Mouse (Mus musculus): ENCODE results near the gene Traf3. TPM values are rescaled to one million over a fixed set of nuclear protein-coding genes. Genes with fewer than 3 reads are reported as not detected.
A peak's percentile ranks its signal among the peaks of the same experiment; 100 is the strongest.

Gene Traf3
- total RNA-seq (2014; fragmentation: Nextera tagmentation) (11.1 and 15.1 TPM in 2 replicates), total RNA-seq (2017) (8.9 and 14.4 TPM in 2 replicates)

GRCm38 (mm10) chr12:111165831-111166591, at the start of gene Traf3:
Gene Traf3, plus strand, starts transcription at chr12:111166370.
- ATAC-seq (replicated peaks; ENCODE audit: low FRiP score, low TSS enrichment, poor library complexity, severe bottlenecking) = 0 out of 2 replicates have a peak, but pooled peaks have one; percentile 2

GRCm38 (mm10) chr12:111119506-111120085, 46.6 kb upstream of the Traf3 start:
- ATAC-seq (replicated peaks; ENCODE audit: low FRiP score, low TSS enrichment, poor library complexity, severe bottlenecking) = no peak

- no peak for ATAC-seq (replicated peaks; ENCODE audit: low FRiP score, low TSS enrichment, poor library complexity, severe bottlenecking)
These were observed 45.1 kb upstream of the Traf3 start for GRCm38 (mm10) chr12:111120976-111121645.

GRCm38 (mm10) chr12:111122332-111122852, 43.8 kb upstream of the Traf3 start:
- peak; percentile 60 for ATAC-seq (replicated peaks; ENCODE audit: low FRiP score, low TSS enrichment, poor library complexity, severe bottlenecking)

- no peak for ATAC-seq (replicated peaks; ENCODE audit: low FRiP score, low TSS enrichment, poor library complexity, severe bottlenecking)
These were observed 41.4 kb upstream of the Traf3 start for GRCm38 (mm10) chr12:111124601-111125260.

GRCm38 (mm10) chr12:111125666-111126065, 40.5 kb upstream of the Traf3 start:
- no peak for ATAC-seq (replicated peaks; ENCODE audit: low FRiP score, low TSS enrichment, poor library complexity, severe bottlenecking)

- no peak for ATAC-seq (replicated peaks; ENCODE audit: low FRiP score, low TSS enrichment, poor library complexity, severe bottlenecking)
These were observed 32.0 kb upstream of the Traf3 start for GRCm38 (mm10) chr12:111134169-111134568.

- ATAC-seq (replicated peaks; ENCODE audit: low FRiP score, low TSS enrichment, poor library complexity, severe bottlenecking) = no peak
These were observed 31.1 kb upstream of the Traf3 start for GRCm38 (mm10) chr12:111134791-111135733.

GRCm38 (mm10) chr12:111135953-111136352, 30.2 kb upstream of the Traf3 start:
- ATAC-seq (replicated peaks; ENCODE audit: low FRiP score, low TSS enrichment, poor library complexity, severe bottlenecking) = no peak

GRCm38 (mm10) chr12:111137079-111137478, 29.1 kb upstream of the Traf3 start:
- ATAC-seq (replicated peaks; ENCODE audit: low FRiP score, low TSS enrichment, poor library complexity, severe bottlenecking) = peak; percentile 72

GRCm38 (mm10) chr12:111143005-111143508, 23.1 kb upstream of the Traf3 start:
- ATAC-seq (replicated peaks; ENCODE audit: low FRiP score, low TSS enrichment, poor library complexity, severe bottlenecking) = peak; percentile 31

GRCm38 (mm10) chr12:111143509-111144063, 22.6 kb upstream of the Traf3 start:
- no peak for ATAC-seq (replicated peaks; ENCODE audit: low FRiP score, low TSS enrichment, poor library complexity, severe bottlenecking)

- ATAC-seq (replicated peaks; ENCODE audit: low FRiP score, low TSS enrichment, poor library complexity, severe bottlenecking) = no peak
These were observed 21.6 kb upstream of the Traf3 start for GRCm38 (mm10) chr12:111144598-111144997.

- no peak for ATAC-seq (replicated peaks; ENCODE audit: low FRiP score, low TSS enrichment, poor library complexity, severe bottlenecking)
These were observed 20.9 kb upstream of the Traf3 start for GRCm38 (mm10) chr12:111145269-111145668.

- ATAC-seq (replicated peaks; ENCODE audit: low FRiP score, low TSS enrichment, poor library complexity, severe bottlenecking) = peak; percentile 35; the same call in 1 of the 2 replicates
These were observed 16.5 kb upstream of the Traf3 start for GRCm38 (mm10) chr12:111149495-111150235.

- ATAC-seq (replicated peaks; ENCODE audit: low FRiP score, low TSS enrichment, poor library complexity, severe bottlenecking) = 0 out of 2 replicates have a peak, but pooled peaks have one; percentile 19
These were observed 16.0 kb upstream of the Traf3 start for GRCm38 (mm10) chr12:111150236-111150596.

- peak; percentile 59 for ATAC-seq (replicated peaks; ENCODE audit: low FRiP score, low TSS enrichment, poor library complexity, severe bottlenecking)
These were observed 14.6 kb upstream of the Traf3 start for GRCm38 (mm10) chr12:111151422-111152156.
